Mouse (Mus musculus): ENCODE results near the gene Gm10097. TPM values are rescaled to one million over a fixed set of nuclear protein-coding genes. Genes with fewer than 3 reads are reported as not detected.

The Gm10097 gene
- polyA plus RNA-seq, 1 experiment = not detected

GRCm38 (mm10) chr10:5116155-5116554, 47.2 kb downstream of the Gm10097 start:
- Histone ChIP-seq H3K4me3 (ENCODE audit: insufficient read depth, low read length) (no peak overlapping the region), H3K27ac (ENCODE audit: insufficient read depth, low read depth, low read length) (no peak overlapping the region), H3K4me1 (ENCODE audit: control insufficient read depth, insufficient read depth, low read length) (no peaks in the 10 kb centered on the region)
- TF ChIP-seq CTCF (IDR thresholded peaks at IDR 0.05; ENCODE audit: low read depth, low read length) = no peak
- no peak for TF ChIP-seq POLR2A (IDR thresholded peaks at IDR 0.05; ENCODE audit: borderline replicate concordance, low read depth, low read length)

GRCm38 (mm10) chr10:5116720-5117119, 47.7 kb downstream of the Gm10097 start:
- no peaks in the 10 kb centered on the region for H3K4me1 ChIP-seq (ENCODE audit: control insufficient read depth, insufficient read depth, low read length)
- TF ChIP-seq CTCF (IDR thresholded peaks at IDR 0.05; ENCODE audit: low read depth, low read length) = no peak
- no peak for TF ChIP-seq POLR2A (IDR thresholded peaks at IDR 0.05; ENCODE audit: borderline replicate concordance, low read depth, low read length)
- no peak overlapping the region for H3K4me3 ChIP-seq (ENCODE audit: insufficient read depth, low read length)
- no peak overlapping the region for H3K27ac ChIP-seq (ENCODE audit: insufficient read depth, low read depth, low read length)
